Mouse (Mus musculus): ENCODE measurements around the gene Parp12.

Parp12 gene

DNA sequence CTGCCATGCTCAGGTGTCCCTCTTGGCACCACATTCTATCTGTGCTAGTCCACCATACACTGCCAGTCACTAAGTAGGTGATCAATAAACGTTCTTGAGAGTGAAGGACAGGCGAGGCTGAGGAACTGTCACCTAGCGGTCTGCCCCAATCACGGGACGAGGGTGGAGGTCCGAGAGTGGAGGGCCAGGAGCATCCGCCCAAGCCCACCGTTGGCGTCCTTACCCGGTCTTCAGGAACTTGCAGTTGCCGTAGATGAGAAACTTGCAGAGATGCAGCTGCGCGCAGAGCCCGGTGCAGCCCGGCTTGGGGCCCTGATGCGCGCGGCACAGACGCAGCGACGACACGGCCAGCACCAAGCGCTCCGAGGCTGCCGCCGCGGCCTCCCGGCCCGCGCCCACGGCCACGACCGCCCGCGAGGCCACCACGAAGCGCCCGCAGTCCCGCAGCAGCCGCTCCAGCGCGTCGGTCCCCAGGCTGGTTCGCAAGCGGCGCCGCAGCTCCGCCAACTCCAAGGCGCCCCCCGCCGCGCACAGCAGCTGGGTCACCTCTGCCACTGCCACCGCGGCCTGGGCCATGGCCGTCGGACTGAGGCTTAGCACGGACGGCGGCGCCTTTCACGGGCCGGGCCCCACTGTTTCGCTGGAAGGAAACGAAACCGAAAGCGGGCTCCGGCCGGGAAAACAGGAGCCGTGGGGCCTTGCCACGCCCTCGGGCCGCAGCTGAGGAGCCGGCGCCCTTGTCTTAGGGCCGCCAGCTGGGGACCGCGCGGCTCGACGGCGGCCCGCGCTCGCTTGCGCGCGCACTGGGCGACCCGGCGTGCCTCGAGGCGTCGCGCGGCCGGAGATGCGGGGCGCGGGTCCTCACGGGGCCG lies at the start of gene Parp12:
Gene Parp12, minus strand, starts transcription at position 766 of the 872 bp plus-strand sequence.
- DNase-seq, result peak; percentile 65

DNA sequence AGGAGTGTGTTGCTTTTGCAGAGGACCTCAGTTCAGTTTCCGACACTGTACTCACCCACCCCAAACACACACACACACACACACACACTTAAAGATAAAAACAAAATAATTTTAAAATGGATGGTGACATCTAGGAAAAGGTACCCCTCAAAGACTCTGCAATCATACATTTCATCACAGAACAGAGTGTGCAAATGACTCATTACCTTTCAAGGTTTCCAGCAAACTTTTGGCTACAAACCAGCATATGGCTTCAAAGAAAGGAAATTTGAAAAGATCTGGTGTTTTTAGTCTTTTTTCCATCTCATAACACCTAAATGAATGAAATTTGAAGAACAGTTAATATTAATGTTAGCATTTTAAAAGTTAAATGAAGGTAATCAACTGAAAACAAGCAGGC lies 46.7 kb upstream of the Parp12 start:
- no peak for DNase-seq

DNA sequence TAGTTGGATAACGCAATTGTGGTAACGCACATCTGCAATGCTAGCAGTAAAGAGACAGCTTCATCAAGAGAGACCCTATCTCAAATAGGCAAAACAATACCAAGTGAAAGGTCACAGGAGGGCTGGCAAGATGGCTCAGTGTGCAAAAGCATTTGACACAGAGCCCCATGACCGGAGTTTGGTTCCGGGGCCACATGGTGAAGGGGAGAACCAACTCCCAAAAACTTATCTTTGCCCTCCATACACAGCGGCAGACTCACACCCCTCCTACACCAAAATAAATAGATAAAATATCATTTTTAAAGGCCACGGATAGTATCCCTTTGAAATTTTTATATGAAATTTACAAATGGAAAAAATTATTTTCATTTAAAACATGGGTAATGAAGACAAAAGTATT lies 43.8 kb upstream of the Parp12 start:
- no peak for DNase-seq

DNA sequence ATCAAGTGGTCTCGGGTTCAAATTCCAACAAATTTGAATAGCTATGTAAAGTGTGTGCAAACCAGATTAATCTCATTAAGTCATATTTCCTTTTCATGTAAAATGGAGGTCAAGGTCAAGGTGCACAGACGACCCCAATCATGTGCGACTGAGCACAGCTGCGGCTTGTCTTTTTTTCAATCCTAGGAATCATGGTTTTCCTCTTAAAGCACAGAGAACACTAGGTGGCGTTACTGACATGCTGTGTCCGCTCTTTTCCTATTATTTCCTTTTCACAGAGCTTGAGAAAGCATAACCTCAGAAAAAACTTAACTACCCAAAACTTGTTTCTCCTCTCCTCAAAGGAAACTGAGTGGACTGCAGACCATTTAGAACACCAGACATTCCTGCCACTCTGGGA lies 27.9 kb upstream of the Parp12 start:
- DNase-seq, result no peak

DNA sequence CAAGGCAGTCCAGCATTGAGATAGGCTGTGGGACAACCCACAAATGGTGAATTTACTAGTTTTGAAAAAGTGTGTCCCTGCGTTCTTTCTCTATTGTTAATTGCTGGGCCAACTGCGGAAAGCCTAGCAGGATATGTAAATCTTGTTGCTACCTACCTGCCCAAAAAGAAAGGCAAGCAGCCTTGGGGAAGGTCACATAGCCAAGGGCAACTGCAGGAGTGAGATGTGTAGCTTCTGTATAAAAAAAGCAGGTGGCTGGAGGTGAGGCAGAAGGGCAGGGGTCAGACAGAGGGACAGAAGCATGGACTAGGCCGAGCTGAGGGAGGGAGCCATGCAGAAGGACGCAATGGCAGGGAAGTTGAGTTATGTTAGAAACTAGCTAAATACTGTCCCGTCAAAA lies 14.4 kb upstream of the Parp12 start:
- DNase-seq, result no peak

DNA sequence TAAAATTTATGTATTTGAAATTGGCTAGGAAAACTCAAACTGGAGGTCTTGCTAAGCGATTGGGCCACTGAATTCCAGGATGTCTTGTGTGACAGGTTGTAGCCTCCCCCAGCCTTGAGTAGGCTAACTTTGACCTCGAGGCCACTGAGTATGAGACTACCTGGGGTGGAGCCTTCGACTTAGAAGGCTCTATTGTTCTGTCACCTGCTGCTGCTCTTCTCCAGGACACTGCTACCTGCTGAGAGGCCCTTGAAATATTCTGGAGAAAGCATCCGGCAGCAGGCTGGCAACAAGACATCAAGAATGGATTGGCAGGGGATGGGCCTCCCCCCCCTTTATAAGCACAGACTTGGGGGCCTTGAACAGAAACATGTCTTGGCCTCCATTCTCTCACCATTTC lies 13.3 kb upstream of the Parp12 start:
- DNase-seq, result no peak

DNA sequence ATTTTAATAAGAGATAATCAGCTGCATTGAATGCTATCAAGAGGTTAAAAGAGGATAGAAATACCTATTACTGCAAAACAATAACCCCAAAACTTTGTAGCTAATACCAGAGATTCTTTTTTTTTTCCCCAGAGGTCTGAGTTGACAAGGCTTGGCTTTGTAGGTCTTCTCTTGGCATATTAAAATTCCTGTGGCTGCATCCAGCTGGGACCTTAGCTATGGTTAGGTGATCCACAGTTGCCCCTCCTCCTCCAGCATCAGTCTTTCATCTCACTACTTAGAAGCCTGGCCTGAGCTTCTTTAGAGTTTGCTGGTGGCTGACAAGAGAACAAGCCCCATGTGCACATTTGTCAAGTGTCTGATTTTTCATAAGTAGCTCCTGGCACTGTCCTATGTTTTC lies 6.6 kb upstream of the Parp12 start:
- no peak for DNase-seq

DNA sequence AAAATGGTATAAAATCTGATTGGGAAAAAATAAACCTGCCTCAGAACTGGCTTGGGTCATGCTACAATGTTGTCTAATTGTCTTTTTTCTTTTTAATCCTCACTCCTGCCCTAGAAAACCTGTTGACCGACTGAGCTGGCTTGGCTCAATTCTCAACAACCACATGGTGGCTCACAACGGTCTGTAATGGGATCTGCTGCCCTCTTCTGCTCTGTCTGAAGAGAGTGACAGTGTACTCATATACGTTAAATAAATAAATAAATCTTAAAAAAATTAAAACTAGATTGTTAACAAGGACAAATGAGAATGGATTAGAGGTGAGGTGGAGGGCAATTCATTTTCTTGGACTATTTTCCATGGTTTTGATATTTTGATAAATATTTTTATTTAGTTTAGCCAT lies 2.5 kb upstream of the Parp12 start:
- no peak for DNase-seq

DNA sequence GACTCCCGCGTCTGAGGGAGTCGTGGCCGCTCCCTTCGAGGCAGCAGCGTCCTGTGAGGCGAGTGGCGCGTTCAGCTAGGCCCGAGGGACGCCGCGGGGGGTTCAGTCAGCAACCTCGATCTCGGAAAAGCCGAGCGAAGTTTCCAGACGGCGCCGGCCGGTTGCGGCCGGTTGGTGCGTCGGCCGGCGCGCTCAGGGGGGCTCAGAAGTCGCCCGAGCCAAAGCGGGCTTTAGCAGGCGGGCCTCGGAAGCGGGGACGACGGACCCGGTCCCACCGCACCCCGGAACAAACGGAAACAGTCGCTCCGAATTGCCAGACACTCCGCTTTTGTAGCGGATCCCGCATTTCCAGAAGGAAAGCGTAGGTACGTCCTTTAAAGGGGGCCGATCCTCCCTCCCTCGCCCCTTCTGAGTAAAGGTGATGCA lies 320 bp upstream of the Parp12 start:
- DNase-seq, result no peak

DNA sequence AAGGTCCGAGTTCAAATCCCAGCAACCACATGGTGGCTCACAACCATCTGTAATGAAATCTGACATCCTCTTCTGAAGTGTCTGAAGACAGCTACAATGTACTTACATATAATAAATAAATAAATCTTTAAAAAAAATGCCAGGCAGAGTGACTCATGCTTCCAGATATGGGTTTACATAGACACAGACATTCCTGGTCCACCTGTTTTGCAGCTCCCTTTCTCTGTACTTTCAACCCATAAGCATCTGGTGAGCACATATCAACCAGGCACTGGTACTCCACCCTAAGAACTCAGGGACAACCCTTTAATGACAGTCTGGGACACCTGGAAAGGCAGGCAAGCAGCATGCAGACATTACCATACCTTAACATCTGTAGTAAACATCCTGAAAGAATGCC lies 2.7 kb downstream of the Parp12 start:
- no peak for DNase-seq

DNA sequence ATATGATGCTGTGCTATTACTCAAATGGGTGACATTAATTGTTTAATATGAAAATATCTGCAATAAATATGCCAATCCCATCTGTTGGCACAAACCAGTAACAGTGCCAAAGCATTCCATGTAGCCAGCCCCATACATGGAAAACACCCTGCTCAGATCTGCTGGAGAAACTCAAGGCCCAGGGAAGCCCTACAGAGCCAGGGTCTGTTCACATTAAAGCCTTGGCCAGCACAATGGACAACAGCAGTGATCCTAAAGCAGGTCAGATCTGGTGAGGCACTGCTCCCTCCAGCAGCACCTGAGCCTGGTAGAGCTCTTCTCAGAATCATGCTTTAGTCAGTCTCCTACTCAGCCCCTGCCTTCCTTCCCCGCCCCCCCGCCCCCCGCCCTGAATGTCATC lies 5.0 kb downstream of the Parp12 start:
- no peak for DNase-seq

DNA sequence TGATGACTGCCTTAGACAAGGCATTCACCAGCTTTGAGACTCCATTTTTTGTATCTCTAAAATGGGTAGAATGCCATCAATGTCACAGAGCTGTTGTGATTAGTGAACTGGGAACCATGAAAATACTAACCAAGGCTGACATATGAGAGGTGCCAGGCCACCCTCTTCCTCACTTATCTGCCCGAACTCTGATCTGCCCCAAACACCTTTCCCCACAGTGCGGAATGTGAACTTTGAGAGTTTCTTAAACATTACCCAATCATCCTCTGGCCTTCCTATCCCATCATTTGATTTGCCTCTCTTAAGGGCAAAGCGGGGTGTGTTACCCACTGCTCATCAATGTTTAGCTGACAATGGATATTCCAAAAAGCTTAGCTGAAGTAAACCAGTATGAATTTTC lies 5.4 kb downstream of the Parp12 start:
- no peak for DNase-seq

DNA sequence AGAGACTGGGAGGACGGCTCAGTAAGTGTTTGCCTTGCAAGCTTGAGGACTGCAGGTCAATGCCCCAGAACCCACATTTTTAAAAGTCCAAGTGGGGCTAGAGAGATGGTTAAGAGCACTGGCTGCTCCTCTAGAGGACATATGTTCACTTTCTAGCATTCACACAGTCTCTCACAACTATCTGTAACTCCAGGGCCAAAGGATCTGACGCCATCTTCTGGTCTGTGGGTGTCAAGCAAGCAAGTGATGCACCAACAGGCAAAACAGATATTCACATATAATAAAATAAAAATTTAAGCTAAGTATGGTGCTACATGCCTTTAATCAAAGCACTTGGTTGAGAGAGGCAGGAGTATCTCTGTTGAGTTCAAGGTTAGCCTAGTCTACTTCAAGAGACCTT lies 11.3 kb downstream of the Parp12 start:
- no peak for DNase-seq

DNA sequence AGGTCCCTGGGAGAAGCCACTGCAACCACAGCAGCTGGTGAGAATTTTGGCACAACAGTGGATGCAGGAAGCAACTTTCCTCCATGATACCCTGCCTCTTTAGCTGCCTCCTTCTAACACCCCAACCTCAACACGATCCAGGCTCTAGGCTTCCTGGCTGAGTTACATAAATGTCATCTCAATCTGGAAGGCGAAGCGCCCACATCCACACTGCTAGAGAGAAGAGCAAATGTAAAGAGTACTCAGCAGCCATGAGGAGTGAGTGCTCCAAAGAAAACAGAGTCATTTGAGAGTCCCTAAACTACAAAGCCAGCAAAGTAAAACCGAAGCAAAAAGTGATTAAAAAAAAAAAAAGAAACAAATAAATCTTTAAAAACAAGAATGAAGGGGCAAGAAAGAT lies 13.5 kb downstream of the Parp12 start:
- no peak for DNase-seq

DNA sequence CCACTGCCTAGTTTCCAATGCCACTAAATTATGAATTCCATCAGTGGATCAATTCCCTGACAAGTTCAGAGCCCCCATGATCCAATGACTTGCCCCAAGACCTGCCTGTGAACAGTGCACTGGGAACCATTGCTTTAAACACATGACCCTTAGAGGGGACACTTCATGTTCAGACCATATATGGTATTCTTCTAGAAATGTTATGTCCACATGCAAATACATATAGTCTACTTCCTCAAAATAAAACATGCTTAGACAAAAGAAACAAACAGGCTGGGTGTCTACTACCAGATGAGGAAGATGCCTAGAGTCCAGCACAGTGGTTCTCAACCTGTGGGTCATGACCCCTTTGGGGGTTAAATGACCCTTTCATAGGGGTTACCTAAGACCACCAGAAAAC lies 41.7 kb downstream of the Parp12 start:
- DNase-seq, result no peak

DNA sequence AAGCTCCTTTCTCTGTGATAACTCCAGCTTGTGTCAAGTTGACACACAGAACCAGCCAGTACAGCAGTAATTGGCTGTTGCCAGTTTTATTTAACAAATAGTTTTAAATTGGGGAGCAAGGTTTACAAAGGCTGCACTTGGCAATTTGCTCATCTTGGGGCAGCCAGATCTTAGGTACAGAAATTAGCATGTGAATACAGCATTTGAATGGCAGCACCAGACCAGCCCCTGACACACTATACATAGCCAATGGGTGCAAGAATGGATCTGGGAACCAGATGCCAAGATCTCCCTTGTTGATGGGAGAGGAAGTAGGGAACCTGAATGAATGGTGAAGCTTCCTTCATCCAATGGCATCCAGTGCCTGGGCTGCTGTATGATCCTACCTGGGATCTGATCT lies 44.0 kb downstream of the Parp12 start:
- no peak for DNase-seq

DNA sequence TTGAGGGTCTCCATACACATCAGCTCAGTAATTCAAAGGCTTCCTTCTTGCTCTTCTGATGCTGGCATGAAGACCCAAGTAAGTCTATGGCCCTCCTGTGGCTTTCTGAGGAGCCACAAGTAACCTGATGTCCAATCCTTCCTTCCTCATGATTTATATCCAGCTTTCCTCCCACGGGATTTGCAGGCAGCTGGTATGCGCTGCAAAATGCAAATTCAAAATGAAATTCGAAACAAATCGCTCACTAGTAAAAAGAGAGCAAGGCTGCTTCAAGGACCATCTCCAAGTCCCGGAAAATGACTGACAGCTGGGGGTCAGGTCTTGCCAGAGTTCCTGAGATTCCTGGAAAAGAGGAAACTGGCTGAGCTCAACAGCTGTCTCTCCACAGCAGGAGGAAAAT lies 45.5 kb downstream of the Parp12 start:
- no peak for DNase-seq

DNA sequence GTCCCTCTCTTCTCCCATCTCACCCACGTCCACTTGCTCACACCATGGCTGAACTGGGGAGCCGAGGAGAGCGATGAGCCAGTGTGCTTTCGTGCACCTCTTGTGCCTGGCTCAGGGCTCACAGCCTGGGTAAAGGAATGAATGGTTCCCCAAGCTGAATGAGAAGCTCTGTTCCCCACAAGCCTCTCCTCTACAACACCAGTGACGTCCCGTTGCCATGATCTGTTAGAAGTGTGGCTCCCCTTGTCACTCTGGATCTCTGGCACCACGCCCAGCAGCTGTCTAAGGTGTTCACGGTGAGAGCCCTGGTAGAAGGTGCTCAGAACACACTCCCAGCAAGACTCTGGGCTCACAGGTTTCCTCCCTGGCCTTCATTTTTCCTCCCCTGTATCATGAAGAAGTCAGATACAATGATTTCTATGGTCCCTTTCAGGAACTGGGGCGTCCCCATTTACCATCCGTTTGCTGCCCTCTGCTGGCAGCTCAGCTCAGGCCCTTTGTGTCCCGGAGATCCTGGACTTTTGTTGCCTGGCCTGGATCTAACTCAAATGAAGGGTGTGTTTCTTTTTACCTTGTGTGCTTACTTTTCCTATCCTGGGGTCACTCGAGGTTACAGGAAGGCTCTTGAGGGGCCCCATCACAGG lies 51.1 kb downstream of the Parp12 start:
- DNase-seq, result peak; percentile 53

DNA sequence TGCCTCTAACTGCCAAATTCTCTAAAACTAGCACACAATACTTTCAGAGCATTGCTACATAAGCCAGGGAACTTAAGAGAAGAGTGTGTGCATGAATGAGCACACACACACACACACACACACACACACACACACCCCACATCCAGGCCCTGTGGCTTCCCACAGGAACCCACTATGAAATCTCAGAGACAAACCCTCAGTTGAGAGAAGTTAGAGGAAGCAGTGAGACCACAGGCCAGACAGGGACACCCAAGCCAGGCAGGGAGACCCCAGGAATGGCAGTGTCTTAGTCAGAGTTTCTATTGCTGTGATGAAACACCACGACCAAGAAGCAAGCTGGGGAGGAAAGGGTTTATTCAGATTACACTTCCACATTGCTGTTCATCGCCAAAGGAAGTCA lies 54.6 kb downstream of the Parp12 start:
- DNase-seq, result no peak

DNA sequence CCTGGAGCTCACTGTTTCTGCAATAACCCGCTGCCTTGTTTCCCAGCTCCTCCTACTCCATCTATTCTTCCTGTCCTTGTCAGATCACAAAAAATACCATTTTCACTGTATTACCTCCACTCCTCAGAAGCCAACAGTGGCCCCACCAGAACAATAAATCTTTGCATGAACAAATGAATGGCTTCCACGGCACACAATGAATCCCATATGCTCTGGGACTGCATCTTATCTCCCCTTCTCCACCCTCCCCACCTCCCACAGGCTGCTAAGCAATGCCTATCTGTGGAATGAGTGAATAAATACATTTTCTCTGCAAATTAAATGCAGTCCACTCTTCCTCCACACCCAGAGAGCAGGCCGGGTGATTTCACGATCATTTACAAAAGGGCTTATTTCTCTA lies 57.0 kb downstream of the Parp12 start:
- DNase-seq, result no peak

DNA sequence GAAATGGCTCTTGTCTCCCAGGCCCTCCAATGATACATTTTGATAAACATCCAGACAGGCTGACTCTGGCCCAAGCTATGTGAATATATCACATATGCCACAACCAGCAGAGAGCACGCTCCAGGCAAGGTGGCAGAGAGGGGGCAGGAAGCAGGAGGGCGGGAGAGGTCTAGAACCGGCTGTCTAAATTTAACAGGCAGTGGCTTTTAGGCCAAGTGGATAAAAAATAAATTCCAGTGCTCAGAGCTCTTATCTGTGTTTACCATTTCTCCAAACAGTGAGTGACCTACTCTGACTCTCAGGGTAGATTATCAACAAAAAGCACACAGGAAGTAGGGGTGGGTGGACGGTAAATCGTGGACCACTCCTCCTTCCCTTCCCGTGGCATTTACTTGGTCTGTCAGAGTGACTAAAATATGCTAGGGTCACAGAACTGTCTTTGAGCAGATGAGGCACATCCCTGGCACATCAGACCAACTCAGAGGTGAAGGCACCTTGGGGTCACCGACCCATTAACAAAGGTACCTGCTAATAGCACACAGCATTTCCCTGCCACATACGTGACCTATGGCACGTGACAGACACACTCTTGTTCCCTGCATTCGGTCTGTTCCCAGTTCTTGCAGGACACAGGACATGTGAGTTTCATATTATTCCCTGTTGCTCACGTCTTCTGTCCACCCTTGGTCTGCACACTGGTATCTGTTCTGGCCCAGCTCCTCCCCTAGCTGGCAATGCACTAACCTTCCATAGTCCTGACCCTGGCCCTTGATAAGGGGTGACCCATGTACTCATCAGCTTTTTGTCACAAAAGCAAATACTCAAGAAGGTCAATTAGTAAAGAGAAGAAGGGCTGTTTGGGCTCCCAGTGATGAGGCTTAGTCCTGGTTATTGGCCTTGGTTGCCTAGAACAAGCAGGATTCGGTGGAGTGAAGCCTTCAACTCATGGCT lies 58.3 kb downstream of the Parp12 start:
- DNase-seq, result no peak

DNA sequence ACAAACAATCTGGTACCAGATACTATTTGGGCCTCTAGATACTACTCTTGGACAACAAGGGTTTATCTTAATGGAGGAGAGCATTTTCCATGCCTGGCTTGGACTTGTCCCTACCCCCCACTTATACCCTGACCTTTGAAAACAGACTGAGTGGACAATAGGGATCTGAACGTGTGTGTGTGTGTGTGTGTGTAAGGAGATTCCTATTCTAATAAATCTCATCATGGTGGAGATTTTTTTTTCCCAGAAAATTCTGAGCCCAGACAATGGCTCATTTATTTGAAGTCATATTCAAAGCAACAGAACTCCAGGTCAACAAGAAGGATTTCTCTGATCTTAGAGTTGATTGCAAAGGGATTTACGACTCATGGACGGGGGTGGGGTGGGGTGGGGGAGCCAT lies 59.2 kb downstream of the Parp12 start:
- DNase-seq, result no peak

DNA sequence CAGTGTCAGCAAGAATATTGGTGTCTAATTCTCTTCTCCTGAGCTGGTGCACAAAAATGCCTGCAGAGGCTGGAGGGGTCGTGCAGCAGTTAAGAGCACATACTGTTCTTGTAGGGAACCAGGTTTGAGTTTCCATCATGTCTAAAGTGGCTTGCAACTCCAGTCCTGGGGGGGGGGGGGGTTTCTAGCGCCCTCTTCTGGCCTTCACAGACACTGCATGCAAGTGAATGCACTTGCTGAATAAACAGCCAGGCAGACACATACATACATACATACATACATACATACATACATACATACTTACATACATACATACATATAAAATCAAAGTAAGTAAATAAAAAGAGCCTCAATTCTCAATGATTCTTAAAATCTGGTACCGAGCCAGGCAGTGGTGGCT lies 59.8 kb downstream of the Parp12 start:
- DNase-seq, result no peak

DNA sequence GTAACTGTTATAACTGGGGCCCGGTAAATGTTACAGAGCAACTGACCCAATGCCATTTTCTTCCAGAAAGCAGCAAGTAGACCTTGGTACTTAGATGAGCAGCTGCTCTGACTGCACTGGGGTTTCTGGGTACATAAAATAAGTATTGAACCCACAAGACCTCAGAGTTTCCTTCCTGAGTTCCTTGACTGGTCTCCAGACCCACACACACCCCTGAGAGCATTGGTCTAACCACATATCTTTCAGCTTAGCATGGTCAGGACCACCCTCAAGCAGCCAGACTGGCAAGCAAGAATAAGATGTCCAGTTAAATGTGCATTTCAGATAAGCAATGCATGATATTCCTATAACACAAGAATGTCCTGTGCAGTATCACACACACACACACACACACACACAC lies 61.0 kb downstream of the Parp12 start:
- no peak for DNase-seq

Data from thymus, postnatal 14 days (tissue).